Mouse (Mus musculus) cortical plate, adult 2 months (tissue): Measurements from ENCODE around the gene 1700013F07Rik.

Experiments used
- CTCF ChIP-seq: fragments of 200-500 bp; IDR thresholded peaks from 2 replicates; pipeline ENCODE4 v1.5.1; 2011; ENCODE audit warnings: mild to moderate bottlenecking, control low read depth, low read length; ENCODE audit not compliant: insufficient read depth; ENCODE audit errors: extremely low read depth
- POLR2A ChIP-seq: fragments of 200-500 bp; IDR thresholded peaks from 2 replicates; pipeline ENCODE4 v1.6.1; 2011; ENCODE audit warnings: mild to moderate bottlenecking, low read length, control low read depth; ENCODE audit not compliant: insufficient read depth; ENCODE audit errors: extremely low read depth

- no peak for TF ChIP-seq POLR2A
- no peak for TF ChIP-seq CTCF
Observed at GRCm38 (mm10) chr3:108510156-108510555, 23.8 kb upstream of the 1700013F07Rik start.
